Mouse (Mus musculus): Measurements from ENCODE around the gene Sdhc.

- no peak for TF ChIP-seq CTCF (IDR thresholded peaks at IDR 0.05; ENCODE audit: control insufficient read depth, insufficient read depth, low read length)
- no peak for TF ChIP-seq POLR2A (IDR thresholded peaks at IDR 0.05; ENCODE audit: borderline replicate concordance, control insufficient read depth, low read depth, low read length)
These were observed 40.4 kb upstream of the Sdhc start for GRCm38 (mm10) chr1:171190832-171191231.
